Mouse (Mus musculus): ENCODE measurements around the gene Rbfox1. TPM values are rescaled to one million over a fixed set of nuclear protein-coding genes. Genes with fewer than 3 reads are reported as not detected.

Gene Rbfox1
- total RNA-seq, 2 experiments from 2014 or later = not detected

GRCm38 (mm10) chr16:6180819-6181218 is 295.7 kb downstream of the Rbfox1 start:
- ATAC-seq (replicated peaks; ENCODE audit: poor library complexity, severe bottlenecking) = no peak

- ATAC-seq (replicated peaks; ENCODE audit: poor library complexity, severe bottlenecking) = no peak
These were observed 297.2 kb downstream of the Rbfox1 start for GRCm38 (mm10) chr16:6182329-6182728.

GRCm38 (mm10) chr16:6192358-6192757 is 307.2 kb downstream of the Rbfox1 start:
- no peak for ATAC-seq (replicated peaks; ENCODE audit: poor library complexity, severe bottlenecking)

GRCm38 (mm10) chr16:6206431-6206830 is 321.3 kb downstream of the Rbfox1 start:
- ATAC-seq (replicated peaks; ENCODE audit: poor library complexity, severe bottlenecking) = no peak

GRCm38 (mm10) chr16:6212916-6213315 is 327.8 kb downstream of the Rbfox1 start:
- ATAC-seq (replicated peaks; ENCODE audit: poor library complexity, severe bottlenecking) = no peak

GRCm38 (mm10) chr16:6227449-6227848 is 342.3 kb downstream of the Rbfox1 start:
- no peak for ATAC-seq (replicated peaks; ENCODE audit: poor library complexity, severe bottlenecking)

GRCm38 (mm10) chr16:6232966-6233365 is 347.8 kb downstream of the Rbfox1 start:
- ATAC-seq (replicated peaks; ENCODE audit: poor library complexity, severe bottlenecking) = no peak

GRCm38 (mm10) chr16:6241393-6241792 is 356.2 kb downstream of the Rbfox1 start:
- ATAC-seq (replicated peaks; ENCODE audit: poor library complexity, severe bottlenecking) = no peak

GRCm38 (mm10) chr16:6242468-6242867 is 357.3 kb downstream of the Rbfox1 start:
- no peak for ATAC-seq (replicated peaks; ENCODE audit: poor library complexity, severe bottlenecking)

- no peak for ATAC-seq (replicated peaks; ENCODE audit: poor library complexity, severe bottlenecking)
These were observed 362.4 kb downstream of the Rbfox1 start for GRCm38 (mm10) chr16:6247569-6247968.

GRCm38 (mm10) chr16:6264557-6264956 is 379.4 kb downstream of the Rbfox1 start:
- no peak for ATAC-seq (replicated peaks; ENCODE audit: poor library complexity, severe bottlenecking)

- ATAC-seq (replicated peaks; ENCODE audit: poor library complexity, severe bottlenecking) = no peak
These were observed 380.5 kb downstream of the Rbfox1 start for GRCm38 (mm10) chr16:6265610-6266009.

- no peak for ATAC-seq (replicated peaks; ENCODE audit: poor library complexity, severe bottlenecking)
These were observed 386.6 kb downstream of the Rbfox1 start for GRCm38 (mm10) chr16:6271596-6272370.

- ATAC-seq (replicated peaks; ENCODE audit: poor library complexity, severe bottlenecking) = no peak
These were observed 398.3 kb downstream of the Rbfox1 start for GRCm38 (mm10) chr16:6283496-6283895.

- ATAC-seq (replicated peaks; ENCODE audit: poor library complexity, severe bottlenecking) = no peak
These were observed 399.2 kb downstream of the Rbfox1 start for GRCm38 (mm10) chr16:6284317-6284716.

- no peak for ATAC-seq (replicated peaks; ENCODE audit: poor library complexity, severe bottlenecking)
These were observed 402.5 kb downstream of the Rbfox1 start for GRCm38 (mm10) chr16:6287699-6288098.

GRCm38 (mm10) chr16:6300112-6300511 is 415.0 kb downstream of the Rbfox1 start:
- no peak for ATAC-seq (replicated peaks; ENCODE audit: poor library complexity, severe bottlenecking)

GRCm38 (mm10) chr16:6303082-6303481 is 417.9 kb downstream of the Rbfox1 start:
- ATAC-seq (replicated peaks; ENCODE audit: poor library complexity, severe bottlenecking) = no peak

- no peak for ATAC-seq (replicated peaks; ENCODE audit: poor library complexity, severe bottlenecking)
These were observed 424.8 kb downstream of the Rbfox1 start for GRCm38 (mm10) chr16:6309940-6310339.

GRCm38 (mm10) chr16:6310744-6311678 is 425.9 kb downstream of the Rbfox1 start:
- ATAC-seq (replicated peaks; ENCODE audit: poor library complexity, severe bottlenecking) = no peak

- ATAC-seq (replicated peaks; ENCODE audit: poor library complexity, severe bottlenecking) = no peak
These were observed 428.5 kb downstream of the Rbfox1 start for GRCm38 (mm10) chr16:6313689-6314088.
